Mouse (Mus musculus) megakaryocyte, embryonic 14.5 days (primary cell): ENCODE results near the gene Slc26a10.
"Not testable (repeated sequence)": the region's sequence is repeated elsewhere in the genome, so short reads cannot be mapped to it uniquely, and the experiment has no call there.

Source experiments
- FLI1 ChIP-seq: IDR thresholded peaks from 2 replicates; pipeline ENCODE4 v1.6.1; 2012; ENCODE audit warnings: low read length, inconsistent platforms, mixed read lengths
- GATA1 ChIP-seq: IDR thresholded peaks from 3 replicates; pipeline ENCODE4 v1.6.1; 2012; ENCODE audit warnings: mixed read lengths, low read length, inconsistent platforms, borderline replicate concordance

- TF ChIP-seq FLI1, GATA1: not testable (repeated sequence)
Measured at GRCm38 (mm10) chr10:127134394-127135035, 45.9 kb downstream of the Slc26a10 start.
